Mouse (Mus musculus) neural tube, embryonic 11.5 days (tissue): ENCODE results near the gene Fam83f. TPM values are rescaled to one million over a fixed set of nuclear protein-coding genes. Genes with fewer than 3 reads are reported as not detected.
"Not testable (repeated sequence)": the region's sequence is repeated elsewhere in the genome, so short reads cannot be mapped to it uniquely, and the experiment has no call there.

Experiments used
- ATAC-seq: fragments of 200-750 bp; cut with Nextera tagmentation; 2 replicates; pipeline ENCODE4 v1.8.0; 2017; ENCODE audit warnings: moderate number of reproducible peaks, mild to moderate bottlenecking, moderate TSS enrichment, moderate library complexity; ENCODE audit not compliant: insufficient read depth, low FRiP score, low TSS enrichment
- DNase-seq: peaks from one replicate; pipeline ENCODE4 v3.0.0-alpha.2; 2015; ENCODE audit warnings: low spot score
- H3K27ac ChIP-seq: fragments of 300-500 bp; sonication (generic); 2 replicates; pipeline ENCODE4 v1.5.1; 2014; ENCODE audit warnings: low read depth, mild to moderate bottlenecking, low read length
- H3K27me3 ChIP-seq: fragments of 300-500 bp; sonication (generic); 2 replicates; pipeline ENCODE4 v1.6.1; 2014; ENCODE audit warnings: mild to moderate bottlenecking, low read length, mixed read lengths; ENCODE audit not compliant: control insufficient read depth, insufficient read depth
- H3K36me3 ChIP-seq: fragments of 300-500 bp; sonication (generic); 2 replicates; pipeline ENCODE4 v1.6.1; 2014; ENCODE audit warnings: mild to moderate bottlenecking, low read length, moderate library complexity, mixed read lengths; ENCODE audit not compliant: control insufficient read depth, insufficient read depth
- H3K4me1 ChIP-seq: fragments of 300-500 bp; sonication (generic); 2 replicates; pipeline ENCODE4 v1.6.1; 2014; ENCODE audit warnings: low read length, mixed read lengths; ENCODE audit not compliant: control insufficient read depth, insufficient read depth
- H3K4me2 ChIP-seq: fragments of 300-500 bp; sonication (generic); 2 replicates; pipeline ENCODE4 v1.6.1; 2014; ENCODE audit warnings: low read depth, mild to moderate bottlenecking, moderate library complexity
- H3K4me3 ChIP-seq: fragments of 300-500 bp; sonication (generic); 2 replicates; pipeline ENCODE4 v1.5.1; 2014; ENCODE audit warnings: low read depth, low read length
- H3K9ac ChIP-seq: fragments of 300-500 bp; sonication (generic); 2 replicates; pipeline ENCODE4 v1.6.1; 2014; ENCODE audit warnings: mild to moderate bottlenecking, low read length
- H3K9me3 ChIP-seq: fragments of 300-500 bp; sonication (generic); 2 replicates; pipeline ENCODE4 v1.6.1; 2016; ENCODE audit warnings: low read length; ENCODE audit not compliant: control insufficient read depth
- WGBS: fragments of 180-500 bp; shearing (Covaris S2); extraction: QIAGEN DNeasy Blood & Tissue Kit; methylation state at CpG from one replicate; pipeline ENCODE4 v1.1.7; 2014; 5-methylcytosine and 5-hydroxymethylcytosine counted together
- polyA plus RNA-seq: library from polyadenylated mRNA; unstranded; fragments of >200 nt; fragmentation: Nextera tagmentation; extraction: Ambion mirVana; gene quantifications from 2 replicates; pipeline ENCODE4 v1.2.1, GENCODE M21; 2014

The Fam83f gene
- polyA plus RNA-seq, 1 experiment from 2014 or later, result 0.44 TPM

- DNase-seq, result no peak
- H3K9ac ChIP-seq, result no peak overlapping the region
- no peaks in the 10 kb centered on the region for H3K9me3 ChIP-seq
- 91% methylated on average over 6 of the region's 6 CpGs for WGBS
- H3K4me3 ChIP-seq, result no peak overlapping the region
- H3K4me1 ChIP-seq, result no peaks in the 10 kb centered on the region
- ATAC-seq, result no peak
- H3K36me3 ChIP-seq, result no peaks in the 10 kb centered on the region
- H3K27ac ChIP-seq, result no peak overlapping the region
- no peaks in the 10 kb centered on the region for H3K27me3 ChIP-seq
- H3K4me2 ChIP-seq, result no peak overlapping the region
Measured at GRCm38 (mm10) chr15:80721861-80722260, 50.2 kb downstream of the Fam83f start.

DNA sequence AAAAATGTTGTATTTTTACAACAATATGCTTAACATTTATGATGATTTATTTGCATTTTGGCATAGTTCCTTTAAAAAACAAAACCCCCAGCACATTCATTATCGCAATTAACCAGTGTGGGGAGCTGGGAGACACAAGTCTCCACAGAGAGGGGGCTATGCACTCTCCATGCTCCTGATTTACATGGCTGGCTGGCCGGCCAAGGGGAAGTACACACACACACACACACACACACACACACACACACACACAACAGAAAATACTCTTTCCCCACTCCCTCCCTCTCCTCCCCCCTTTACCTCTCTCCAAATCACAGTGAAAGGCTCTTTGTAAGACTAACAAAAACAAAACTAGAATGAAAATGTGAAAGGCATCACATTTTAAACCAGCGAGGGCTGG, 50.7 kb downstream of the Fam83f start:
- no peaks in the 10 kb centered on the region for H3K27me3 ChIP-seq
- no peak overlapping the region for H3K4me2 ChIP-seq
- DNase-seq (no peak), ATAC-seq (no peak)
- H3K9me3 ChIP-seq, result no peaks in the 10 kb centered on the region
- no peaks in the 10 kb centered on the region for H3K36me3 ChIP-seq
- H3K4me1 ChIP-seq, result no peaks in the 10 kb centered on the region
- WGBS, result 60% methylated on average over 3 of the region's 3 CpGs
- H3K9ac ChIP-seq, result no peak overlapping the region
- H3K27ac ChIP-seq, result no peak overlapping the region
- no peak overlapping the region for H3K4me3 ChIP-seq

DNA sequence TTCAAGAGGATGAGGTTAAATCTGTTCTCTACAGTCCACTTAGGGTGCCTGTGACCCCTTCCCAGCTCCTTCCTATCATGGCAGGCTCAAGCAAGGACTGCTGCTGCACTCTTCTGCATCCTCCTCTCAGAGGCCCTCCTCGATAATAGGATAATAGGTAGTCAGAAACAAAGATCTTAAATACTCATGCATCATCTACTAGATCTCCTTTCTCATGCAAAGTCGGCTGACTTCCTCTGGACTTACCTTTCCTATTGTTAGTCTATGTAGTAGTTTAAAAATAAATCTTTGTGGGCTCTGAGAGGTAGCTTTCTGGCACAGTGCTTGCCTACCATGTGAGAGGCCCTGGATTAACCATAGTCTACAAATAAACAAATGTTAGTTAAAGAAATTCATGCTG, 57.8 kb downstream of the Fam83f start:
- Histone ChIP-seq H3K36me3 (no peaks in the 10 kb centered on the region), H3K9ac (no peak overlapping the region), H3K9me3 (no peaks in the 10 kb centered on the region), H3K27me3 (no peaks in the 10 kb centered on the region), H3K27ac (no peak overlapping the region), H3K4me1 (no peaks in the 10 kb centered on the region), H3K4me3 (no peak overlapping the region), H3K4me2 (no peak overlapping the region)
- no peak for DNase-seq
- no peak for ATAC-seq
- 78% methylated on average over 2 of the region's 2 CpGs for WGBS

GRCm38 (mm10) chr15:80731043-80731442, 59.4 kb downstream of the Fam83f start:
- no peak overlapping the region for H3K9ac ChIP-seq
- ATAC-seq (no peak), DNase-seq (no peak)
- H3K4me3 ChIP-seq, result no peak overlapping the region
- no peaks in the 10 kb centered on the region for H3K36me3 ChIP-seq
- H3K9me3 ChIP-seq, result no peaks in the 10 kb centered on the region
- H3K27ac ChIP-seq, result no peak overlapping the region
- no peaks in the 10 kb centered on the region for H3K27me3 ChIP-seq
- no peak overlapping the region for H3K4me2 ChIP-seq
- H3K4me1 ChIP-seq, result no peaks in the 10 kb centered on the region
- WGBS, result 100% methylated on average over 1 of the region's 1 CpGs

- H3K4me3 ChIP-seq, result no peak overlapping the region
- DNase-seq, result no peak
- H3K4me2 ChIP-seq, result no peak overlapping the region
- no peaks in the 10 kb centered on the region for H3K4me1 ChIP-seq
- H3K9me3 ChIP-seq, result no peaks in the 10 kb centered on the region
- 87% methylated on average over 3 of the region's 3 CpGs for WGBS
- no peak for ATAC-seq
- no peak overlapping the region for H3K9ac ChIP-seq
- H3K36me3 ChIP-seq, result no peaks in the 10 kb centered on the region
- H3K27ac ChIP-seq, result no peak overlapping the region
- no peaks in the 10 kb centered on the region for H3K27me3 ChIP-seq
Measured at GRCm38 (mm10) chr15:80731511-80731910, 59.9 kb downstream of the Fam83f start.

DNA sequence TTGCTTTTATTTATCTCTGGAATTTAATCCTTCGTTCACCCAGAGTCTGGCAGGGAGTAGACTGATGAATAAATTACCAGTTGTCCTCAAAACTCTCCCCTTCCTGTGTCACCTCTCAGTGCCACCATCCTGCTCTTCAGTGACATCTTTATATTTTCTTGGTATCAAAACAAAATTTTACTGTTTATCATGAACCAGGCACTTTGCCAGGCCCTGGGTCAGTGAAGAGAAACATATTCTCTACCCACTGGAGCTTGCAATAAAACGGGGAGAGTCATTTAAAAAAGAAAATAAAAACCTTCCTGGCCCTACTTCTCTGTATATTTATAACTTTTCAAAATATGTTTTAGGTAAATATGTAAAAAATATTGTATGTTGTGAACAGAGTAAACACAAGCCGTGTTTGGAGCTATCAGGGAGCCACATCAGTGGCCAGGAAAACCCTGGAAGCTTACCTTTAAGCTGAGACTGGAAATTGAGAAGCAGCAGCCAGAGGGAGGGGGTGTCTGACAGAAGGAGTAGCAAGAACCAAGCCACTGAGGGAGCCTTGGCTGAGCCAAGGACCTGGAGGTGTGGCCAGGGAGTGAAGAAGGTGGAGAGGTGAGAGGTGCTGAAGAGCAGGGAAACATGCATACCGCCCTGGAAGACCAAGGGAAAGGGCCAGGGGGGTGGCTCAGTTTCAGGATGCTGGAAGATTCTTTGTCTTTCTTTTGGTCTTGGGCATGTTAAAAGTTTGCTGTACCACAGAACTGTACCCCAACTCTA, 60.8 kb downstream of the Fam83f start:
- Histone ChIP-seq H3K27ac (no peak overlapping the region), H3K9me3 (no peaks in the 10 kb centered on the region), H3K27me3 (no peaks in the 10 kb centered on the region), H3K9ac (no peak overlapping the region), H3K4me3 (no peak overlapping the region), H3K36me3 (no peaks in the 10 kb centered on the region), H3K4me1 (no peaks in the 10 kb centered on the region), H3K4me2 (no peak overlapping the region)
- DNase-seq, result no peak
- WGBS, result 62% methylated on average over 4 of the region's 4 CpGs
- no peak for ATAC-seq

- DNase-seq (no peak), ATAC-seq (no peak)
- Histone ChIP-seq H3K4me2 (no peak overlapping the region), H3K27ac (no peak overlapping the region), H3K4me1 (no peaks in the 10 kb centered on the region), H3K9ac (no peak overlapping the region), H3K36me3 (no peaks in the 10 kb centered on the region), H3K4me3 (no peak overlapping the region), H3K27me3 (no peaks in the 10 kb centered on the region), H3K9me3 (no peaks in the 10 kb centered on the region)
- 87% methylated on average over 3 of the region's 3 CpGs for WGBS
Measured at GRCm38 (mm10) chr15:80735300-80735699, 63.7 kb downstream of the Fam83f start.

- H3K9me3 ChIP-seq, H3K27me3 ChIP-seq, H3K36me3 ChIP-seq, H3K27ac ChIP-seq, H3K4me1 ChIP-seq, H3K4me2 ChIP-seq, DNase-seq, ATAC-seq, H3K4me3 ChIP-seq, H3K9ac ChIP-seq: not testable (repeated sequence)
- WGBS, result 90% methylated on average over 3 of the region's 4 CpGs
Measured at GRCm38 (mm10) chr15:80735708-80736107, 64.1 kb downstream of the Fam83f start.

GRCm38 (mm10) chr15:80736553-80736952, 64.9 kb downstream of the Fam83f start:
- H3K4me3 ChIP-seq, result no peak overlapping the region
- no peak for DNase-seq
- no peak overlapping the region for H3K27ac ChIP-seq
- no peaks in the 10 kb centered on the region for H3K36me3 ChIP-seq
- 59% methylated on average over 1 of the region's 1 CpGs for WGBS
- H3K27me3 ChIP-seq, result no peaks in the 10 kb centered on the region
- H3K4me1 ChIP-seq, result no peaks in the 10 kb centered on the region
- no peak overlapping the region for H3K4me2 ChIP-seq
- H3K9ac ChIP-seq, result no peak overlapping the region
- H3K9me3 ChIP-seq, result no peaks in the 10 kb centered on the region
- ATAC-seq, result no peak
